Mouse (Mus musculus): ENCODE results near the gene Ppif.

- no peak for TF ChIP-seq CTCF (IDR thresholded peaks at IDR 0.05; ENCODE audit: borderline replicate concordance, insufficient read depth, low read length)
- TF ChIP-seq POLR2A (IDR thresholded peaks at IDR 0.05; ENCODE audit: low read depth, low read length): no peak
Measured at GRCm38 (mm10) chr14:25695059-25695458, 1.1 kb downstream of the Ppif start.
